Mouse (Mus musculus) heart, postnatal 0 days (tissue): ENCODE results near the gene 9930104L06Rik.

ENCODE experiments used
- CTCF ChIP-seq: IDR thresholded peaks from 2 replicates; pipeline ENCODE4 v1.5.1; 2016; ENCODE audit warnings: antibody characterized with exemption, control low read depth, low read depth
- EP300 ChIP-seq: IDR thresholded peaks from 2 replicates; pipeline ENCODE4 v1.6.1; 2016; ENCODE audit warnings: antibody characterized with exemption, low read depth

GRCm38 (mm10) chr4:124985671-124986602 lies 49.1 kb downstream of the 9930104L06Rik start, which contains the start of gene Rspo1:
- TF ChIP-seq CTCF (no peak), EP300 (no peak)
